Mouse (Mus musculus) heart, embryonic 13.5 days (tissue): Measurements from ENCODE around the gene Gabarapl2. TPM values are rescaled to one million over a fixed set of nuclear protein-coding genes. Genes with fewer than 3 reads are reported as not detected.

Experiments
- polyA plus RNA-seq: library from polyadenylated mRNA; unstranded; fragments of >200 nt; fragmentation: Nextera tagmentation; extraction: Ambion mirVana; gene quantifications from 2 replicates; pipeline ENCODE4 v1.2.1, GENCODE M21; 2015

The Gabarapl2 gene
- polyA plus RNA-seq, 1 experiment from 2014 or later, result 186 TPM

Other genes with a start within 250 kb of the Gabarapl2 start
- 1.9 TPM in 1 of 2 replicates, not detected in the other for gene Ctrb1, start 249.7 kb upstream of the Gabarapl2 start, polyA plus RNA-seq
- gene Bcar1, start 196.9 kb upstream of the Gabarapl2 start, polyA plus RNA-seq, result 40.2 and 43.4 TPM in 2 replicates
- 132 and 142 TPM in 2 replicates for gene Cfdp1, start 86.4 kb upstream of the Gabarapl2 start, polyA plus RNA-seq
- 3.4 and 3.8 TPM in 2 replicates for gene Tmem170, start 64.0 kb upstream of the Gabarapl2 start, polyA plus RNA-seq
- gene Chst5, start 30.3 kb upstream of the Gabarapl2 start, polyA plus RNA-seq, result 0.17 and 0.19 TPM in 2 replicates
- 5.0 and 5.4 TPM in 2 replicates for gene Tmem231, start 6.8 kb upstream of the Gabarapl2 start, polyA plus RNA-seq
- 6.2 and 6.9 TPM in 2 replicates for gene Adat1, start 51.6 kb downstream of the Gabarapl2 start, polyA plus RNA-seq
- 132 and 138 TPM in 2 replicates for gene Kars, start 70.6 kb downstream of the Gabarapl2 start, polyA plus RNA-seq
- 17.2 and 17.4 TPM in 2 replicates for gene Terf2ip, start 70.7 kb downstream of the Gabarapl2 start, polyA plus RNA-seq
- 0.13 and 0.37 TPM in 2 replicates for gene Gm6793, start 74.3 kb downstream of the Gabarapl2 start, polyA plus RNA-seq